Mouse (Mus musculus) adrenal gland, postnatal 36 days (tissue): ENCODE measurements around the gene Aida. TPM values are rescaled to one million over a fixed set of nuclear protein-coding genes. Genes with fewer than 3 reads are reported as not detected.
"Not testable (repeated sequence)": the region's sequence is repeated elsewhere in the genome, so short reads cannot be mapped to it uniquely, and the experiment has no call there.

ENCODE experiments used
- DNase-seq, 2 experiments: peaks; one replicate each; pipeline ENCODE4 v3.0.0; 2021; ENCODE audit warnings: mixed read lengths in 1 of 2
- total RNA-seq, 2 experiments: library from RNA; stranded (reverse); gene quantifications; 2 replicates each; pipeline ENCODE4 v1.2.3; 2021

The Aida gene
- total RNA-seq, 2 experiments from 2014 or later = 51.3 to 53.4 TPM

DNA sequence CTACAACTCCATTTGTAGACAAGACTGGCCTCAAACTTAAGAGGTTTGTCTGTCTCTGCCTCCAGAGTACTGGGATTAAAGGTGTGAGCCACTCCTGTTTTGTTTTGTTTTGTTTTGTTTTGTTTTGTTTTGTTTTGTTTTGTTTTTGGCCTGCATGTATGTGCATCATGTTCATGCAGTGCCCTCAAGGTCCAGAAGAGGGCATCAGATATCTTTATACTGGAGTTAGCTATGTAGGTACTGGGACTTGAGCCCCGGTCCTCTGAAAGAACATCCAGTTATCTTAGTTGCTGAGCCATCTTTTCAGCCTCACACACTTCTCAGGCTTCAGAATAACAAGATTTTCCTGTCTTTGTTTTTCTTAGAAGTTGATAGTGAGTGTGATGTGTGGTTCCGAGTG is 19.4 kb downstream of the Aida start:
- no peak for DNase-seq

DNA sequence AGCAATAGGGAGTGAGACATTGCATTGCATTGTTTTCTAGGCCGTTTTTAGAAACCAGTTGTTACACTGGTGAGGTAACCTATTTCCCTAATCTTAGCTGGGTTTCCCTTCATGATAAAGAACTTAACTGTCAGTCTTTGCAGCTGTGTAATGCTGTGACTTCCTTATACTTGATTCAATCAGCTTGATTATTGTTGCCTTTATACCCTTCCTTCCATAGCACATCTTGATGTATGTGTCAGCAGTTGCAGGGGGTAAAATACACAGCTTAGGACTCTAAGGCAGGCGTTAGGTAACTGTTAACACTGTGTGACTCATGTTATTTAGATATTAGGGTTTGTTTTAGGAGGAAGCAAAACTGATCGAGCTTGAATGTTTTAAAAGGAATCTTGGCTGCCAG is 24.3 kb downstream of the Aida start:
- no peak for DNase-seq

GRCm38 (mm10) chr1:183322496-183322895 is 26.1 kb downstream of the Aida start:
- not testable (repeated sequence) for DNase-seq

DNA sequence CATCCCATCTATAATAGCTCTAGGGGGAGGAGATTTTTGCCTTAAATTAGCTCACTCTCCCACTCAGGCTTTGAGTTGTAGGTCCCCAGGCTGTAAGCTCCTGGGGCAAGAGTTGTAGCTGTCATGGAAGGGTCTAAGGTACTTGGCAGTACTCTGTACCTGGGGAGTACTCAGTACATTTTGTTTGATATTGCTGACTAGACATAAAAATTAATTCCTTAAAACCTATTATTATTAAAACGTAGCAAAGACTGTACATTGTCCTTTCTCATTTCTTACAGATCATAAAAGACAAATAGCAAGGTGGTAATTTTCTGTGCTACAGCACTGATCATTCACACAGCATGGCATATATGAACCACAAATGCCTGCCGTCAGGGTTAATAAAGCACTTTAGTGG is 27.5 kb downstream of the Aida start:
- no peak for DNase-seq

DNA sequence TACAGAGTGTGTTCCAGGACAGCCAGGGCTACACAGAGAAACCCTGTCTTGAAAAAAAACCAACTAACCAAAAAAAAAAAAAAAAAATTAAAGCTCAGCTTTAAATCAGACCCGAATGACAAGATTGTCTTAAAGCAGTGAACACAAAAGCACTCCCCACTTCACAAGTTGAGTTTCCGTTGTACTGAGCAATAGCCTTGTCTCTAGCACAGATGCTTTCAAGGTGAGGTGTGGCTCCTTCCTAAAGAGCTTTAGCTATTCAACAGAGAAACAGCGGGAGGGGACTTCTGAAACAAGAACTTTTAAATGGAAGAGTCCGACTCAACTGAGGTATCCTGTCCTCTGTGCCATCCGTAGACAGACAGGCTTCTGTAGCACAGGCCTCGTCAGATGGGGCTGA is 28.0 kb downstream of the Aida start:
- DNase-seq = no peak

DNA sequence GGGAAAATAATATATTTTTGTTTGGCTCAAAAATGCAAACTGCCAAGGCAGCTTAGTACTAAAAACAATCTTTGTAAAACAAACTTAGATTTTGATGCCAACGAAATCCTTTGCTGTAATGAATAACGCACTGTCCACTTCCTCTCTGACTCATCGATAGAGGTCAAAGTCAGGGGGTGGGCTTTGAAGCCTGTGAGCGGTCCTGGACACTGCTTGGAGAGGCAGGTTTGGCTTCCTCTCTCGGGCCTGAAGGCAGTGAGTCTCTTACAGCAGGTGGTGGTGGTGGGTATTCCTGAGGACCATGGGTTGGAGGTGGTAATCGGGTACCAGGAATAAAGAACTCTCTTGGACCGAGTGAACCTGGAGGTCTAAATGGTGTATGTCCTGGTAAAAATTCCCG is 30.8 kb downstream of the Aida start:
- peak; percentile 36 to 43 for DNase-seq

DNA sequence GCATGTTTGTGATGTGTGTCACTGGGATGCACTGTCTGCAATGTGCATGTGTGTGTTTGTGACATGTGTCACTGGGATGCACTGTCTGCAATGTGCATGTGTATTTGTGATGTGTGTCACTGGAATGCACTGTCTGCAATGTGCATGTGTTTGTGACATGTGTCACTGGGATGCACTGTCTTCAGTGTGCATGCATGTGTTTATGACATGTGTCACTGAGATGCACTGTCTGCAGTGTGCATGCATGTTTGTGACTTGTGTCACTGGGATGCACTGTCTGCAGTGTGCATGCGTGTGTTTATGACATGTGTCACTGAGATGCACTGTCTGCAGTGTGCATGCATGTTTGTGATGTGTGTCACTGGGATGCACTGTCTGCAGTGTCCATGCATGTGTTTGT is 46.5 kb downstream of the Aida start:
- DNase-seq = not testable (repeated sequence)

DNA sequence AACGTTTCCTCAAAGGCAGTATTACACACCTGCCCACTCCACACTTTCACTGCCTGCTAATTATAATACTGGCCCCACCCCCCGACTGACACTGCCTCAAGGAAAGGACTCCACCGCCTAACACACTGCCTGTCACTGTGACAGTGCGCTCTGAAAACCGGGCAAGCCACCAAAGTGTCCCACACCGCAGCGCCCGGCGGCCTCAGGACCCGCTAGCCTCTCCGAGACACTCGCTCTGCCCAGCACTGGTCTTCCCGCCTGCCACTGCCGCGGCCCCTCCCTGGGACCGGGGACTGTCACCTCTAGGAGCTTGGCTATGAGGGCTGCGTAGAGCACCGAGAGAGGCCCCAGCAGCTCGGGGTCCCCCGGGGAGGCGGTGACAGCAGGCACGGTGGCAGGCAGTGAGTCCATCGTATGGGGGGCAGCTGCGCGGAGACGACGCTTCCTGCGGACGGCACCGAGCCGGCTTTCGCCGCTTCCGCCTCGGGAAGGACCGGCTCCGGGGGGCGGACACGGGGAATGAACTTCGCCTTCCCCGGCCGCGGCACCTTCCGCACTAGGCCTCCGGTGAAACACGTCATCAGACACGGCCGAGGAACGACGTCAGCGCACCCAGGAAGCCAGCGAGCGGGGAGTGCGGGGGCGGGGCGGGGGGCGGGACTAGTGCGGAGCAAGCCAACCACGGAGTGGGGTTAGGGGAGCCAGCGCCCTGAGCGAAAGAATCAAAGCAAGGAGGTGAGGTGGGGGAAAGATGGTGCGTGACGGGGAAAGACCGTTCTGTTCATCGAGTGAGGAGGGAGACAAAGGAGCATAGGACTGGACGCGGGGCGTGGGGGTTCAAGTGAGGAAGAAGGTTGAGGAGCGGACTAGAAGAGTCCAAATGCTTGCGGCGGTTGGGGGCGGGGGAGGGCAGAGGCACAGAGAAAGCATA is 48.8 kb downstream of the Aida start:
- DNase-seq = peak; percentile 93 to 94

- DNase-seq = no peak
These were observed 49.4 kb downstream of the Aida start for GRCm38 (mm10) chr1:183345817-183346195.

DNA sequence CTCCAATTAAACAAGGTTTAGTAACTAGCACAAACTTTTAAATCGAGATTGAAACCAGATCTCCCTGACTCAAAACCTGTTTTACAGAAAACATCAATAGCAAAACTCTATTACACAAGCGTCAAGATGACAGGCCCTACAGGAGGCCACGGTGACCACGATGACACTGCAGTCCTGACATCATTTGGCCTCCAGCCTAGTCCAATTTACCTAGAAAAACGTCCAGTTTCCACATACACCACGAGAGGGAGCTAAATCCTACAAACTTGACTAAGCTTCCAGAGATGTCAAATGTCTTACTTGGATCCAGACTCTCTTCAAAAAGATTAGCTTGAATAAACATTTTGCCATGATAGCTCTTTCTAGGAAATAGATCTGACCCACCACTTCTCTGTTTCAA is 53.5 kb downstream of the Aida start:
- DNase-seq = peak; percentile 66 to 74

DNA sequence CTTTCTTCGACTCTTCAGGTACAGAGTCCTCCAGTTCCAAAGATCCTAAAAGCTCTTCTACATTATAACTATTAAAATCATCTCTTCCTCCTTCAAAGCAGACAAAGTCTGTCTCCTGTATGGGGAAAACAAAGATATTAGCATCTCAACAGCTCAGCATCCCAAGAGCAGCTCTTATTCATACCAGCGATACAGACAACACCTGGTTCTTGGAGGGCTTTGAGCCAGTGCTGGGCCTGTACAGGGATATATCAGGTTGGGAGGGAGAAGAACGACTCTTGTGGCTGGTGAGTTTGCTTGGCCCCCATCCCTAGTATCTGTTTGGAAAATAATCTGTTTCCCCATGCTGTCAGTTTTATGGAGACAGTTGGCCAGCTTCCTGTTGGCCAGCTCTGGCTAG is 62.5 kb downstream of the Aida start:
- no peak for DNase-seq

DNA sequence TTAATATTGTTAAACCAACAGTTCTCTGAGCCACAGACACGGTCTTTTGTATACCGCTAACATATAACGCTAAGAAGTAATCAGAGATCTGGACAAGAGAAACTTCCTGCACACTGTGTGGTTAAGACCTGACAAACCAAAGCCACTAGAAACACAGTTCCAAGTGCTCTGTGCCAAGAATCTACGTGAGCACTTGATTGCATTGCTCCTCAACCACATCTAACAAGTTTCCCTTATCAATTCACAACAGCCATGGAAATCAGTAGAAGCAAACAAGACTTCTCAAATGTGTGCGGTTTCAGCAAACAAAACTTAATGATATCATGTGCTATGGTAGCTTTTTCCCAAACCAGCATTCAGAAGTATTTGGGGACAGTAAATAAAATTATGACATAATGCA is 65.9 kb downstream of the Aida start:
- DNase-seq = no peak

DNA sequence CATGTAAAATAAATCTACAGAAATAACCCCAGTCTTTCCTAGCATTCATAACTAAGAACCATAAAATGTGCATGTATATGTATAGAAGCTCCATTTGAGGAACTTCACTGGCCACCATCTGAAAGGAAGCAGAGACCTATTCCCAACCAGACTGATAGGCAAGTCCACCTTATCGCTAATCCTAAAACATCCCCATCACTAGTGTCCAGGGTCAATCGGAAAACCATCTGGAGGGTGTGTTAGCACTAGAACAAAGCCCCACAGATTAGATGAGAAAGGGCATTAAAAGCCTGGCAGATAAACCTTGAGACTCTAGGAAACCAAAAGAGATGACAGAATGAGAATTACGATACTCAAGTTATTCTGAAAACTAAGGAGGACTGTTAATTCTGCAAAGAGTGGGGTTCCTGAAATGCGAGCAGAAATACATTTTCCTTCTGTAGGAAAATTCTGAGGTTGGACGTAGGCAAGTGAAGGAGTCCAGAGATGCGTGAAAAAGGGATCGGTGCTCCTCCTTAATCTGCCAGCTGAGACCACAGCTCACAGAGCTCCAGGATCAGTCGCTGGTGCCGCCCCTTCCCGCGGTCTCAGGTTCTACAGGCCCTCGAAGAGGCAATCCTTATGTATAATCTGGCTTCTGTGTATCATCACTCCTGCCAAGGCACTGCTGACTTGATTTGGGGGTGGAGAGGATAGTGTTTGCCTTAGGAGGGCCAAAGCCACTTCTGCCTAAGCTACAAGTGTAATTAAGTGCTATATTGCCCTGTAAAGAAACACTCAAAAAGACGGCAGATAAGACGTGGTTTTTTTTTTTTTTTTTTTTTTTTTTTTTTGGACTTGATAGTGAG is 66.6 kb downstream of the Aida start:
- DNase-seq = no peak

DNA sequence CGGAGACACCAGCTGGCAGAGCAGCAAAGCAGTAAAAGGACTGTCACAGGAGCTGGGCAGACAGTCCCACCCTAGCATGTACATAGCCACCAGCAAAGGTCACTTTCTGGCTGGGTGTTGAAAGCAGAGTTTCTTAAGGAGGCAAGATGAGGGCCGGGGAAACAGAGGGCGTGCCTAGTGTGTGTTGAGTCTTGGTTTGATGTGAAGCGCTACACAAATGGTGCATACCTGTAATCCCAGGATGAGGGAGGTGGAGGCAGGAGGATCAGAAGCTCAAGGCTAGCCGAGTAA is 67.1 kb downstream of the Aida start:
- no peak for DNase-seq

DNA sequence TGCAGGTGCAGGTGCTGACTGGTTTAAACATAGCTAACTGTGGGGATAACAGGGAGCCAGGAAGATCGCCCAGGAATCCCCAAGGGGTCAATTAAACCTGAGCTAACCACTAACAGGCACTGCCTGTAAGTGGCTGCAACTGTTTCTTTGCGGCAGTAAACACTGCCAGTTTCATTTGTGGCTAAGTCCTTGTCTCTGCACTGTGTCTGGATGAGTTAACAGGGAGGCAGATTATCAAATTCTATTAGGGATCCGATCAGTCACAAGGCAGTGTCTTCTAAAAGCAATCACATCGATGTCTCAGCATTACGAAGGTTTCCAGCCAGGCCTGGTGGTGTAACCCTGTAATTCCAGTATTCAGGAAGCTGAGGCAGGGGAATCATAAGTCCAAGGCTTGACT is 70.0 kb downstream of the Aida start:
- no peak for DNase-seq

GRCm38 (mm10) chr1:183368601-183369400 is 72.4 kb downstream of the Aida start:
- DNase-seq = peak in 1 of 2 experiments; percentile 12

GRCm38 (mm10) chr1:183369427-183370014 is 73.1 kb downstream of the Aida start, which contains the start of gene Mia3:
Gene Mia3 (minus strand): TSS chr1:183369553.
- DNase-seq = peak; percentile 96 to 98

DNA sequence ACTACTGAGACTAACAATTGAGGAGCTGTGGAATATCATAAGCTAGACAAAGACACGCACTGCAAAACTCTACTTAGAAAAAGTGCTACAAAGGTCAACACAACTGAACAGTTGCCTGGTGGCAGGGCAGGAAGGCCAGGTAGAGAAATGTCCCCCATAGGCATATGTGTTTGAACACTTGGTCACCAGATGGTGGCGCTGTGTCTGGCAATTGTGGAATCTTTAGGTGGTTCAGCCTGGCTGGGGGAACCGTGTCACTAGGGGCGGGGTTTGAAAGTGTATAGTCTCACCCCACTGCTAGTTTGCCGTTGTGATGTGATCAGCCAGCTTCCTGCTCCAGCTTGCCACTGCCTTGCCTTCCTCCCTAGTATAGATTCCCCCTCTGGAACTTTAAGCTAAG is 78.3 kb downstream of the Aida start:
- no peak for DNase-seq
